Mouse (Mus musculus) myocyte (in vitro differentiated cells): Measurements from ENCODE around the gene Card9. TPM values are rescaled to one million over a fixed set of nuclear protein-coding genes. Genes with fewer than 3 reads are reported as not detected.

ENCODE experiments used
- H3K27me3 ChIP-seq: one replicate; pipeline ENCODE4 v1.6.1; 2011; ENCODE audit not compliant: control insufficient read depth, insufficient read depth, insufficient read length
- H3K36me3 ChIP-seq: one replicate; pipeline ENCODE4 v1.6.1; 2011; ENCODE audit not compliant: control insufficient read depth, insufficient read depth
- H3K4me2 ChIP-seq: one replicate; pipeline ENCODE4 v1.6.1; 2011; ENCODE audit warnings: low read depth, control low read depth
- H3K4me3 ChIP-seq: one replicate; pipeline ENCODE4 v1.5.1; 2011; ENCODE audit warnings: mild to moderate bottlenecking, control low read depth, moderate library complexity
- H3K79me2 ChIP-seq: one replicate; pipeline ENCODE4 v1.6.1; 2011; ENCODE audit not compliant: control insufficient read depth, insufficient read depth
- H3ac ChIP-seq: one replicate; pipeline ENCODE4 v1.6.1; 2011; ENCODE audit not compliant: control insufficient read depth, insufficient read length
- CEBPB ChIP-seq: IDR thresholded peaks from 2 replicates; pipeline ENCODE4 v1.6.1; 2011; ENCODE audit warnings: mild to moderate bottlenecking, moderate library complexity; ENCODE audit not compliant: poor library complexity, insufficient read depth, severe bottlenecking
- E2F4 ChIP-seq: IDR thresholded peaks from one replicate; pipeline ENCODE4 v1.6.1; 2011; ENCODE audit warnings: mild to moderate bottlenecking, control low read depth, moderate library complexity; ENCODE audit not compliant: insufficient read depth
- MAX ChIP-seq: IDR thresholded peaks from one replicate; pipeline ENCODE4 v1.6.1; 2011; ENCODE audit warnings: low read depth, mild to moderate bottlenecking, control low read depth
- MYOD1 ChIP-seq, 3 experiments: IDR thresholded peaks; one replicate each; pipeline ENCODE4 v1.6.1; 2011; ENCODE audit warnings: control low read depth in 2 of 3, low read depth in 2 of 3, mild to moderate bottlenecking in 2 of 3, moderate library complexity in 1 of 3; ENCODE audit not compliant: insufficient read length in 2 of 3, control insufficient read depth in 1 of 3
- MYOG ChIP-seq, 3 experiments: IDR thresholded peaks; one replicate each; pipeline ENCODE4 v1.6.1; 2011; ENCODE audit warnings: control low read depth in 2 of 3, low read depth in 2 of 3, mild to moderate bottlenecking in 2 of 3; ENCODE audit not compliant: insufficient read length in 2 of 3, control insufficient read depth in 1 of 3, insufficient read depth in 1 of 3
- POLR2A ChIP-seq: IDR thresholded peaks from one replicate; pipeline ENCODE4 v1.6.1; 2011; ENCODE audit warnings: low read depth, mild to moderate bottlenecking, control low read depth, moderate library complexity; ENCODE audit not compliant: insufficient read length
- POLR2AphosphoS2 ChIP-seq: IDR thresholded peaks from one replicate; pipeline ENCODE4 v1.6.1; 2011; ENCODE audit warnings: low read depth, control low read depth; ENCODE audit not compliant: insufficient read length
- REST ChIP-seq: IDR thresholded peaks from one replicate; pipeline ENCODE4 v1.6.1; 2011; ENCODE audit warnings: mild to moderate bottlenecking, control low read depth, moderate library complexity; ENCODE audit not compliant: insufficient read depth, insufficient read length
- SRF ChIP-seq: IDR thresholded peaks from one replicate; pipeline ENCODE4 v1.6.1; 2011; ENCODE audit warnings: low read depth; ENCODE audit not compliant: control insufficient read depth, insufficient read length
- TCF12 ChIP-seq: IDR thresholded peaks from one replicate; pipeline ENCODE4 v1.6.1; 2011; ENCODE audit warnings: mild to moderate bottlenecking, control low read depth; ENCODE audit not compliant: poor library complexity, insufficient read depth, severe bottlenecking
- TCF3 ChIP-seq: IDR thresholded peaks from one replicate; pipeline ENCODE4 v1.6.1; 2011; ENCODE audit warnings: low read depth, control low read depth; ENCODE audit not compliant: insufficient read length
- USF1 ChIP-seq: IDR thresholded peaks from one replicate; pipeline ENCODE4 v1.6.1; 2011; ENCODE audit warnings: low read depth, mild to moderate bottlenecking, control low read depth, moderate library complexity
- polyA plus RNA-seq: library from polyadenylated mRNA; unstranded; fragments of >200 nt; fragmentation: generic; extraction: Trizol; gene quantifications from one replicate; pipeline ENCODE4 v1.2.1, GENCODE M21; 2012; ENCODE audit warnings: missing spikeins

Card9 gene
- polyA plus RNA-seq, 1 experiment: 0.84 TPM

DNA sequence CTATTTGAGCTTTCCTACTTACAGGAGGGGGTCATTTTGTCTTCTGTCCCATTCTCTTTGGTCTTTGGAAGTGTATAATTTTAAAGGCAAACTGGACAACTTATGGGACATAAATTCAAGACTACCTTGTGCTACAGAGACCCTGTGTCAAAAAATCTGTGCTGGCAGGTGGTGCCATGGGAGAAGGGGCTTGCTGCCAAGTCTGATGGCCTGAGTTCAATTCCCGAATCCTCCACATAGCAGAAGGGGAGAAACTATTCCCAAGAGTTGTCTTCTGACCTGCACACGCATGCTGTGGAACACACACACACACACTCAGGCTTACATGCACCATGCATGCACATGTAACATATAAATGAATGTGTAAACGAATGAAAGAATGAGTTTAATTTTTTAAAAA is 54.0 kb downstream of the Card9 start:
- no peak for TF ChIP-seq REST
- no peak for TF ChIP-seq TCF12
- TF ChIP-seq USF1: no peak
- no peak for TF ChIP-seq MYOG (IDR thresholded peaks at IDR 0.05; ENCODE audit: control insufficient read depth in 1 of 3, insufficient read depth in 1 of 3, insufficient read length in 2 of 3, low read depth in 2 of 3)
- no peak for TF ChIP-seq MYOD1 (IDR thresholded peaks at IDR 0.05; ENCODE audit: control insufficient read depth in 1 of 3, insufficient read length in 2 of 3, low read depth in 2 of 3)
- TF ChIP-seq POLR2AphosphoS2: no peak
- TF ChIP-seq POLR2A: no peak
- TF ChIP-seq TCF3: no peak
- no peak for TF ChIP-seq SRF
- no peak for TF ChIP-seq MAX
- TF ChIP-seq E2F4: no peak
- TF ChIP-seq CEBPB: no peak
- no peaks in the 10 kb centered on the region for H3K36me3 ChIP-seq
- no peak overlapping the region for H3K4me3 ChIP-seq
- H3K79me2 ChIP-seq: no peaks in the 10 kb centered on the region
- H3K4me2 ChIP-seq: no peak overlapping the region
- no peaks in the 10 kb centered on the region for H3K27me3 ChIP-seq
- H3ac ChIP-seq: no peak overlapping the region

- H3K4me3 ChIP-seq: no peak overlapping the region
- H3K36me3 ChIP-seq: no peaks in the 10 kb centered on the region
- H3ac ChIP-seq: no peak overlapping the region
- no peaks in the 10 kb centered on the region for H3K79me2 ChIP-seq
- H3K27me3 ChIP-seq: no peaks in the 10 kb centered on the region
- TF ChIP-seq SRF (no peak), POLR2AphosphoS2 (no peak), TCF3 (no peak), USF1 (no peak), REST (no peak), POLR2A (no peak), MAX (no peak), E2F4 (no peak), MYOD1 (IDR thresholded peaks at IDR 0.05; ENCODE audit: control insufficient read depth in 1 of 3, insufficient read length in 2 of 3, low read depth in 2 of 3) (peak; percentile 8 to 65 (median 12)), MYOG (IDR thresholded peaks at IDR 0.05; ENCODE audit: control insufficient read depth in 1 of 3, insufficient read depth in 1 of 3, insufficient read length in 2 of 3, low read depth in 2 of 3) (peak in 2 of 3 experiments; percentile 14 to 59), TCF12 (no peak)
- H3K4me2 ChIP-seq: no peak overlapping the region
Measured at GRCm38 (mm10) chr2:26305555-26305954, 55.2 kb downstream of the Card9 start.

- Histone ChIP-seq H3K79me2 (no peaks in the 10 kb centered on the region), H3K27me3 (no peaks in the 10 kb centered on the region), H3K4me3 (no peak overlapping the region), H3K36me3 (no peaks in the 10 kb centered on the region), H3K4me2 (no peak overlapping the region), H3ac (no peak overlapping the region)
- no peak for TF ChIP-seq MAX
- no peak for TF ChIP-seq TCF3
- TF ChIP-seq SRF: no peak
- TF ChIP-seq USF1: no peak
- no peak for TF ChIP-seq CEBPB
- no peak for TF ChIP-seq MYOG (IDR thresholded peaks at IDR 0.05; ENCODE audit: control insufficient read depth in 1 of 3, insufficient read depth in 1 of 3, insufficient read length in 2 of 3, low read depth in 2 of 3)
- TF ChIP-seq POLR2A: no peak
- TF ChIP-seq POLR2AphosphoS2: no peak
- no peak for TF ChIP-seq REST
Measured at GRCm38 (mm10) chr2:26304711-26305110, 56.0 kb downstream of the Card9 start.

Other genes with a start within 250 kb of the Card9 start
- gene Nacc2, start 237.7 kb downstream of the Card9 start, polyA plus RNA-seq: 15.0 TPM
- gene Lhx3, start 152.6 kb downstream of the Card9 start, polyA plus RNA-seq: not detected
- gene Qsox2, start 123.4 kb downstream of the Card9 start, polyA plus RNA-seq: 13.7 TPM
- gene Ccdc187, start 66.4 kb downstream of the Card9 start, polyA plus RNA-seq: 0.01 TPM
- 11.7 TPM for gene Gpsm1, start 45.4 kb downstream of the Card9 start, polyA plus RNA-seq
- gene Dnlz, start 8.8 kb downstream of the Card9 start, polyA plus RNA-seq: 28.4 TPM
- gene Snapc4, start 19.7 kb upstream of the Card9 start, polyA plus RNA-seq: 11.0 TPM
- 50.8 TPM for gene Entr1, start 28.4 kb upstream of the Card9 start, polyA plus RNA-seq
- 111 TPM for gene Pmpca, start 28.4 kb upstream of the Card9 start, polyA plus RNA-seq
- 9.3 TPM for gene Inpp5e, start 48.3 kb upstream of the Card9 start, polyA plus RNA-seq
- 31.4 TPM for gene Sec16a, start 84.3 kb upstream of the Card9 start, polyA plus RNA-seq
- 16.3 TPM for gene Notch1, start 155.7 kb upstream of the Card9 start, polyA plus RNA-seq
- 2.7 TPM for gene Egfl7, start 219.1 kb upstream of the Card9 start, polyA plus RNA-seq
- not detected for gene Gm20532, start 225.7 kb upstream of the Card9 start, polyA plus RNA-seq
- gene Agpat2, start 243.5 kb upstream of the Card9 start, polyA plus RNA-seq: 31.3 TPM